Mouse (Mus musculus) lung, postnatal 36 days (tissue): ENCODE measurements around the gene Hist1h3e.
"Not testable (repeated sequence)": the region's sequence is repeated elsewhere in the genome, so short reads cannot be mapped to it uniquely, and the experiment has no call there.

Experiments
- DNase-seq: peaks from one replicate; pipeline ENCODE4 v3.0.0; 2022; ENCODE audit warnings: mixed read lengths

Hist1h3e gene

DNA sequence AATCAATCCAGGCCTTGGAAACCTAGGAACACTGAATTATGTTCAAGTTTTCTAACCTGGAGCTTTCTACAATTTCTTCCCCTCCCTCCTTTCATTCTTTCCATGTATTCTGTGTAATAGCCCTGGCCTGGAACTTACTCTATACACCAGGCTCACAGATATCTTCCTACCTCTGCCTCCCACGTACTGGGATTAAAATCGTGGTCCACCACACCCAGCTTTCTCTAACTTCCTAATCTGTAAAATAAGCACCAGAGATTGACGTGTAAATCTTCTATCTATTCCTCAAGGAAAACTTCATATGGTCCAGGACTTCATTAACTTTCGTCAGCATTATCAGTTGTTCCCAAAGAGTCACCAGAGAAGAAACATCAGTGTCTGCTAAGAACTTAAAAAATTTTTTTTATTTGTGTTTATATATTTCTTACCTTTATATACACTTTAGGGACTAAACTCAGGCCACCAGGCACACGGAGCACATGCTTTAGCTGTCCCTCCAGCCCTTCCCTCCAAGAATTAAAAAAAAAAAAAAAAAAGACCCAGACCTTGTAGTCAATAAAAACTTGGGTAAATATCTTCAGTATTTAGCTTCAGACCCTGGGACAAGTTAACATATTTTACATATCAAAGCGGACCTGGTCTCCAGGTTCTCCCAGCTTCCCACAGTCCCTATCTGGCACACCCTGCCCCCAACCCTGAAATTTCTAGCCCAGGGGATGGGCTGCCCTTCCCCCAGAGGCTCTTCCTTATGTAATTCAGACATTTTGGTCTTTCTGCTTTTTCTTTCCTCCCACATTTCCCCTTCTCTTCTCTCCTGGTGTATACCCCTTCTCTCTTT lies 20.3 kb upstream of the Hist1h3e start:
- no peak for DNase-seq

DNA sequence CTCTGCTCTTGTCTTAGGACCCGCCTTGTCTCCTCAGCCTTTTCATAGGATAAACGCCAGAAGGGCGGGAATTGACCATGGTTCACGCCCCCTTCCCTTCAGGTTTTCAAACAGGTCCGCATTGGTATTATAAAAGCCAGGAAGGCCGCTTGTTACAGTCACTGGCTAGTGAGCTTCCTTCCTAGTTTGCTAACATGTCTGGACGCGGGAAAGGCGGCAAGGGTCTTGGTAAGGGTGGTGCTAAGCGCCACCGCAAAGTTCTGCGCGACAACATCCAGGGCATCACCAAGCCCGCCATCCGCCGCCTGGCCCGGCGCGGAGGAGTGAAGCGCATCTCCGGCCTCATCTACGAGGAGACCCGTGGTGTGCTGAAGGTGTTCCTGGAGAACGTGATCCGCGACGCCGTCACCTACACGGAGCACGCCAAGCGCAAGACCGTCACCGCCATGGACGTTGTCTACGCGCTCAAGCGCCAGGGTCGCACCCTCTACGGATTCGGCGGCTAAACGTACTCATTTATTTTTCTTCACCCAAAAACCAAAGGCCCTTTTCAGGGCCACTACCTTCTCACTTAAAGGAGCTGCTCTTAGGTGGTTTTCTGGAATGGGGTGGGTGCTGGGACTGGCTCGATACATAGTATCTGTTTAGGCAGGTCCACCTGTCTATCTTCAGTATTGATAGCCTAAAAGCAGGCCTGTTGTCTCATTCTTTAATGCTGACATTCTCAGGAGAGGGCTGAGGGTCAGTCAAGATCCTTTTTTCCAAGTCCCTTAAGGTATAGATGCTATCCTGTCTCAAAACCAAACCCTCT lies 19.4 kb upstream of the Hist1h3e start, which contains the start of gene Hist1h4d:
TSS of gene Hist1h4d (plus strand) at position 191 of the 811 bp plus-strand sequence.
- peak; percentile 100 for DNase-seq

DNA sequence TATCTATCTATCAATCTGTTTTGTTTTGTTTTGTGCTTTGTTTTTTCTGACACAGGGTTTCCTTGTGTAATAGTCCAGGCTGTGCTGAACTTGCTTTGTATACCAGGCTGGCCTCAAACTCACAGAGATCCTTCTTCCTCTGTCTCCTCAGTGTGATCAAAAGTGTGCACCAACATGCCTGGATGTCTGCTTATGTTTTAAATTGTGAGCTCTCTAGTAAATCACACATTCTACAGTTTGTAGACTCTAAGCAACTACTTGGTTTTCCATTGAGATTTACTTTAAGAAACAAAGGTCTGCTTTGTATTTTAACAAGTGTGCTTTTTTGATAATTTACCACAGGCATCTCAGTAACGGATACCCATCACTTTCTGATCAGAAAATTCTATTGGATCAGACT lies 15.7 kb upstream of the Hist1h3e start:
- DNase-seq = no peak

DNA sequence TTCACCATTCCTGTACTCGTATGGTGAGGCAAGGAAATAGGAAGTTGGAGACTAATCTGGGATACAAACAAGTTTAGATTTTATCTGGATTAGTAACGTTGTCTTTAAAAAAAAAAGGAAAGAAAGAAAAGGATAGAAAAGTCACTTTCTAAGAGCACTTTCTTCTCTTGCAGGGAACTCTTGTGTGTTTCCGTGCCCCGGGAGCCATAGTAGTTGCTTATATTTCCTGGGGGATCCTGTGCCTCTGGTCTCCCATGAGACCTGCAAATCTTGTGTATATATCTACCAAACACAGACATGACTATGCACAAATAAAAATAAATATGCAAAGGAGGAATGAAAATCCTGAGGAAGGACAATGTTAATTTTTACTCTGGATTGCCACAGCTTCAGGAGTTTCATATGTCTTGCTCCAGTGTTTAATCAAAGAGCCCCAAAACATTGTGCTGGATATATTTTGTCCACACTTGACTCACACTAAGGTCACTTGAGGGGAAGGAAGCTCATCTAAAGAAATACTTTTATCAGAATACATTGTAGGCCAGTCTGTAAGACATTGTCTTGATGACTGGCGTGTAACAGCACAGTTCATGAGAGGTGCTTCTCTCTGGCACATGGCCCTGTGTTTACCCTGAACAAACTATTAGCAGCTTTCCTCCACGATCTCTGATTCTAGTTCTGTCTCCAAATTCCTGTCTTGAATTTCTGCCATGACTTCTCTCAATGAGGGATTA lies 14.9 kb upstream of the Hist1h3e start:
- DNase-seq = no peak

DNA sequence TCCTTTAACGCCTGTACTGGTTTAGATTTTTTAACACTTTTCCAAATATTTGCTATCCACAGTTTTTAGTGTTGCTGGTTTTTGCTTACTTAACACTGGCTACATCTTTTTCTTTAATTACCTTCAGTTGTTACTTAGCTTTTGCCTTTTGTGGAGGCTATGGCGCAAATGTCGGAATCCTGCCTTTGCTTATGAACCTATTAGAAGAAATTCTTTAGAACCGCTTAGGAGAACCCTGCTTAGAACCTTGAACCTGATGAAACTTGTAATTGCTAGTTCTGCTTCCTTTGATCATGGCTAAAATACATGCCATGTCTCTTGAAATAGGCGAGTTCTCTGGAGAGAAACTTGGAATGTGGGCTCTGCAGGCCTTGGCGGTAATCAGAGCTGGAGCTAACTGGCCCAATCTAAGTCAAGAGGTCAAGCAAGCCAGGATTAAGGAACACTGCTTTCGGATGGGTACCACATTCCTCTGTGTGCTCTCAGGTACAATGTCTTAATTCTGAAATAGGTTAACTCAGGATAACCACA lies 14.2 kb upstream of the Hist1h3e start:
- DNase-seq = no peak

DNA sequence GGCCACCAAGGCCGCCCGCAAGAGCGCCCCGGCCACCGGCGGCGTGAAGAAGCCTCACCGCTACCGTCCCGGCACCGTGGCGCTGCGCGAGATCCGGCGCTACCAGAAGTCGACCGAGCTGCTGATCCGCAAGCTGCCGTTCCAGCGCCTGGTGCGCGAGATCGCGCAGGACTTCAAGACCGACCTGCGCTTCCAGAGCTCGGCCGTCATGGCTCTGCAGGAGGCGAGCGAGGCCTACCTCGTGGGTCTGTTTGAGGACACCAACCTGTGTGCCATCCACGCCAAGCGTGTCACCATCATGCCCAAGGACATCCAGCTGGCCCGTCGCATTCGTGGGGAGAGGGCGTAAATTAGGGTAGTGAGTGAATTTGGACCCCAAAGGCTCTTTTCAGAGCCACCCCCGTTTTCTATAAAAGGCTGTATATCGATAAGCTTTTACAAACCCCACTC lies 13.7 kb upstream of the Hist1h3e start:
- DNase-seq = not testable (repeated sequence)

DNA sequence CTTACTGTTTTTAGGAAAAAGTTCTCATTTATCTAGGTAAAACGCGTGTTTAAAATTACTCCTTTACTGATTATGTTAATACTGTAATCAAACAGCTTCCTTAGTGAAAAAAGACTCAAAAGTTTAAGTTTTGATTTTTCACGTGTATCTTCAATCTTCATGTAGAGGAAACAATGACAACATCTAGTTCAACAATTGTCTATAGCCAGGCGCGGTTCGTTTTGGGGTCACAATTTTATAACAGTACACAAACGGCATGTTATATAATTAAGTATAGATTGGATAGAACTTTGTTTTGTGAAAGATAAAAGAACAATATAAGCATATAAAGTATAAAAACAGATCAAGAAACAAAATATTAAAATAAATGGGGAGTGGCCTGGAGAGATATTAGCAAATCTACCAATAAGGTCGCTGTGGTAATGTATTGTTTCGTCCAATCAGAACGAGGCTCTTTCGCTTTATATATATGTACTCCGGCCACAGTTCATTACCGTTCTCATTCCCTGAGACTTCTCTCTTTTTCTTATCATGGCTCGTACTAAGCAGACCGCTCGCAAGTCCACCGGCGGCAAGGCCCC lies 13.2 kb upstream of the Hist1h3e start, which contains the start of gene Hist1h3d:
TSS of gene Hist1h3d (plus strand) at position 493 of the 581 bp plus-strand sequence.
- peak; percentile 78 for DNase-seq

- DNase-seq = not testable (repeated sequence)
Measured at GRCm38 (mm10) chr13:23574546-23575170, 12.5 kb upstream of the Hist1h3e start.

DNA sequence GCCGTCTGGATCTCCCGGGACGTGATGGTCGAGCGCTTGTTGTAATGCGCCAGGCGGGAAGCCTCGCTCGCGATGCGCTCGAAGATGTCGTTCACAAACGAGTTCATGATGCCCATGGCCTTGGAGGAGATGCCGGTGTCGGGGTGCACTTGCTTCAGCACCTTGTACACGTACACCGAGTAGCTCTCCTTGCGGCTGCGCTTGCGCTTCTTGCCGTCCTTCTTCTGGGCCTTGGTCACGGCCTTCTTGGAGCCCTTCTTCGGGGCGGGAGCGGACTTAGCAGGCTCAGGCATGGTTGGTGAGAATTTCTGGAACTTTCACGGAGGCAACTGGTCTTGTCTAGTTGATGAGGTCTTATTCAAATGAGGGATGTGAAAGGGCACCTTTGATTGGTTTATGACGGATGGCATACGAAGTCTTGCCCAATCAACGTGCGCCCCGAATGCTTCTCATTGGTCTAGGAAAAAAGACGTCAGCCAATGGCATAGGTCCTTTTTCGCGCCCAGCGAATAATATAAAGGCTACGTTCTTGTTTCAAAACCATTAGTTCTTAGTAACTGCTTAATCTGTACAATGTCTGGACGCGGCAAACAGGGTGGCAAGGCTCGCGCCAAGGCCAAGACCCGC lies 11.8 kb upstream of the Hist1h3e start, which contains the start of the genes Hist1h2bf and Hist1h2ad:
TSS of gene Hist1h2bf (minus strand) at position 299 of the 627 bp plus-strand sequence.
TSS of gene Hist1h2ad (plus strand) at position 484 of the 627 bp plus-strand sequence.
- DNase-seq = peak; percentile 96

DNA sequence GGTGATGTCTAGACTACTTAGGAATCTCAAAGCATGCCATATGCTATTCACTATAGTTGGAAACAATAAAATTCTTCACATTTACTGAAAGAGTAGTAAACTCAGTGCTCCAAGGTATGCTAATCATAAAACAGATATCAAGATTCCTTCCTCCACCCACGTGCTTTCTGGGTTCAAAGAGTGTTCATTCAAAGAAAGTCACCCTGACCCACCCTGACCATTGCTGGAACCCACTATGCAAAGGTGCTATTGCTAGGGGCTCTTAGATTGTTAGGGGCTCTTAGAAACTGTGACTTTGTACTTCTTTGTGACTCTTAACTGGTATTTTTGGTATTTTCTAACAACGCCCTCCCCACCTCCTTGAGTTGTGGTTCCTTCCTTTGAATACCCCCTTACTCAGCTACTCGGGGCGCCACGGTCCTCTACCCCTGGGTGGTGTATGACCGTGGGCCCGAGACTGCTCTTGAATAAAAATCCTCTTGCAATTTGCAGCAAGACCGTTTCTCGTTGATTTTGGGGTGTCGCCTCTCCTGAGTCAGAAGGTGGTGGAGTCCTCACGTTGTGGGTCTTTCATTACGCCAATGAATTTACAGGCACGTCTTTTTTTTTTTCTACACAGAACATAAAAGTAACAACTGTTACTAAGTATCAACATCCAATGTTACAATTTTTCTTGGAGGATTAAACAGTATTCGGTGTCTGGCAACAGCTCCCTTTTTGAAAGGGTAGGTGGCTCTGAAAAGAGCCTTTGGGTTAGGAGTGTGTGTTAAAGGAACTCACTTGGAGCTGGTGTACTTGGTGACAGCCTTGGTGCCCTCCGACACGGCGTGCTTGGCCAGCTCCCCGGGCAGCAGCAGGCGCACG lies 11.1 kb upstream of the Hist1h3e start:
- DNase-seq = not testable (repeated sequence)

DNA sequence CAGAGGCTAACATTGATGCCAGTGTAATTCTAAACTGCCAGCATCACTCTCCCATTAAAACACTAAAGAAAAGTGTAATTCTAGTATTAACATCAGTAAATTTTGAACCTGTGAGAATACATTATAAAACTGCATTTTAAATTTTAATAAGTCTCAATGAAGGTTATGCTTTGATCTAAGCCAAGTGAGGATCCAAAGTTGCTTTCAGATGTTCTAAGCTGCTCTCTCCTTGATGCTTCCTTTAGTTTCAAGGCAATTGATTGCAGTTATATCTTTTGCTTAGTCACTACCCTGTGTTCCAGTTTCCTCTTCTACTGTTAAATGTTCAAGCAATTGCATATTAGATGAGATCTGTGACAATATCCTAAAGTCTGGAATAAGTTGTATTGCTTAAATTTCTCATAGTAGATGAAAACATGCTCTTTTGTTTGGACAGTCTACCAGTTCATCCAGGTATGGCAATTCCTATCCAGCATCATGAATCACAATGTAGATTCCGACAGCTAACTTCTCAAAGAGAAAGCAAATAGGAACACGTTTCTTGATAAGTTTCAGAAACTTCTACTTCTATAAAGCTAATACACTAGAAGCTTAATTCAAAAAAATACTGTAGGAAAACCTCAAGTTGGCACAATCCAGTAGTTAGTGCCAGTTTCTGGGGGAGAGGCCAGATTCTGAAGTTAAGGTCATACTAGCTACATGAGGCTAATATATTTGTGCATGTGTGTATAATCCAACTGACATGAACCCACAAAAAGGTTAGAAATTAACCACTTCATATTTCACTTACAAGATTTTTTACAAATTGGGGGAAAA lies 10.3 kb upstream of the Hist1h3e start:
- DNase-seq = no peak

- DNase-seq = not testable (repeated sequence)
Measured at GRCm38 (mm10) chr13:23571504-23572217, 9.5 kb upstream of the Hist1h3e start.

GRCm38 (mm10) chr13:23571022-23571503 lies 8.9 kb upstream of the Hist1h3e start, which contains the start of the genes Hist1h2ae and Hist1h2bg:
Gene Hist1h2ae, minus strand, starts transcription at chr13:23571220.
Gene Hist1h2bg, plus strand, starts transcription at chr13:23571396.
- peak; percentile 85 for DNase-seq

DNA sequence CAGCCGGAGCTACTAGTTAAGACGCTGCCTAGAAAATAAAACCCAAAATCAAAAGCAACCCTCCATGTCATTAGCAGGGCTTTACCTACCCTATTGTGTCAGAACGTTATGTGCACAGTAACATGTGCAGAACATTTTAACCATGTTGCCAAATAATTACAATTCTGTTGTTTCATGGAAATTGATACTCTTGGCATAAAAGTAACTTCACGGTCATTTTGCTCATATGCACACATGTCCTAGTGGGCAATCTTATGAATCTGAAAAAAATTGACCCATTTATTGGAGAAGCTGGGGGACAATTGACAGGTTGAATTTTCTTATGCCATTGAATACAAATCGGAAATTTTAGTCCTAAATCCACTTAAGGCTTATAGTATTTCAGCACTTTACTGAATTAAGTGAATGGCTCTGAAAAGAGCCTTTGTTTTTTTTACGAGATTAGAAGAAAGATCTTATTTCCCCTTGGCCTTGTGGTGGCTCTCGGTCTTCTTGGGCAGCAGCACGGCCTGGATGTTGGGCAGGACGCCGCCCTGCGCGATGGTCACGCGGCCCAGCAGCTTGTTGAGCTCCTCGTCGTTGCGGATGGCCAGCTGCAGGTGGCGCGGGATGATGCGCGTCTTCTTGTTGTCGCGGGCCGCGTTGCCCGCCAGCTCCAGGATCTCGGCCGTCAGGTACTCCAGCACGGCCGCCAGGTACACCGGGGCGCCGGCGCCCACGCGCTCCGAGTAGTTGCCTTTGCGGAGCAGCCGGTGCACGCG lies 8.3 kb upstream of the Hist1h3e start:
- not testable (repeated sequence) for DNase-seq

DNA sequence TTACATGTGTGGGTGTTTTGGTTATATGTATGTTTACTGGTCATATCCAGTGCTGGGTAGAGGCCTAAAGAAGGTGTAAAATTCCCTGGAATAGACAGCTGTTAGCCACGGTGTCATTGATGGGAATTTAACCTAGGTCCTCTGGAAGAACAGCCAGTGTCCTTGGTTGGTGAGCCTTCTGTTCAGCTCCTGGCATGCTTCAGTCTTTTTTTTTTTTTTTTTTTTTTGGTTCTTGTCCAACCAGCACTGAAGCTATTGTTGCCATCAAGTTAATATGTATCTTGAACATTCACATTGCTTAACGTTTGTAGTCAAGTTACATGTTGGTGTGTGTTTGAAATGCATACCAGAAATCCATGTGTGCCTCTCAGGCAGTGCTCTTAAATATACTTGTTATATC lies 2.3 kb upstream of the Hist1h3e start:
- DNase-seq = no peak

- peak; percentile 59 for DNase-seq
Measured at GRCm38 (mm10) chr13:23562699-23563462, 712 bp upstream of the Hist1h3e start.
